Mouse (Mus musculus): ENCODE measurements around the gene Sun3. TPM values are rescaled to one million over a fixed set of nuclear protein-coding genes. Genes with fewer than 3 reads are reported as not detected.

Sun3 gene
- total and polyA plus RNA-seq, 3 experiments, result not detected

- TF ChIP-seq SMC3 (IDR thresholded peaks at IDR 0.05; ENCODE audit: low read depth, low read length), result no peak
- TF ChIP-seq GABPA (IDR thresholded peaks at IDR 0.05; ENCODE audit: low read depth, low read length), result no peak
- peak; percentile 90 for TF ChIP-seq MAX (IDR thresholded peaks at IDR 0.05; ENCODE audit: low read length)
- no peak for TF ChIP-seq GATA1 (IDR thresholded peaks at IDR 0.05; ENCODE audit: low read depth, low read length)
- peak; percentile 89 for TF ChIP-seq TBP (IDR thresholded peaks at IDR 0.05; ENCODE audit: low read depth, low read length)
- peak; percentile 90; the same call in 1 of the 2 replicates for TF ChIP-seq E2F4 (IDR thresholded peaks at IDR 0.05; ENCODE audit: borderline replicate concordance, low read depth, low read length)
- peak; percentile 85 for TF ChIP-seq TCF12 (IDR thresholded peaks at IDR 0.05; ENCODE audit: low read depth, low read length)
- no peak for TF ChIP-seq TAL1 (IDR thresholded peaks at IDR 0.05; ENCODE audit: low read length)
- TF ChIP-seq JUND (IDR thresholded peaks at IDR 0.05; ENCODE audit: low read depth, low read length), result no peak
- no peak for TF ChIP-seq NRF1 (IDR thresholded peaks at IDR 0.05; ENCODE audit: insufficient read depth, low read depth, low read length, poor library complexity, severe bottlenecking)
These were observed 37.9 kb downstream of the Sun3 start, which contains the start of gene Hus1 (continued) for GRCm38 (mm10) chr11:9010853-9011339.

- Histone ChIP-seq H3K27me3 (ENCODE audit: control insufficient read depth in 1 of 2, insufficient read depth in 2 of 2, low read length in 2 of 2) (no peaks in the 10 kb centered on the region; a peak in 1 of 4 replicates), H3K79me2 (ENCODE audit: control insufficient read depth, insufficient read depth, low read length, poor library complexity) (peaks cover 21% of the 10 kb centered on the region), H3K36me3 (ENCODE audit: control insufficient read depth in 1 of 2, insufficient read depth in 2 of 2, low read length in 2 of 2) (peaks cover 12 to 20% of the 10 kb centered on the region in 2 experiments), H3K9ac (ENCODE audit: control insufficient read depth, low read depth, low read length, poor library complexity, severe bottlenecking) (peak overlapping the region; percentile 86), H3K9me3 (replicated peaks; ENCODE audit: insufficient read depth, low read length) (no peaks in the 10 kb centered on the region), H3K4me1 (ENCODE audit: control insufficient read depth in 1 of 2, insufficient read depth in 2 of 2, low read length in 2 of 2) (peaks cover 5 to 9% of the 10 kb centered on the region in 2 experiments; a peak in 3 of 4 replicates), H3K27ac (ENCODE audit: control insufficient read depth, low read depth, low read length) (peak overlapping the region; percentile 86), H3K4me3 (ENCODE audit: control insufficient read depth in 1 of 2, insufficient read depth in 1 of 2, low read depth in 2 of 2, low read length in 2 of 2) (peak overlapping the region; percentile 76 to 87)
- TF ChIP-seq USF1 (IDR thresholded peaks at IDR 0.05; ENCODE audit: low read depth, low read length) (no peak), ETS1 (IDR thresholded peaks at IDR 0.05; ENCODE audit: low read depth, low read length) (no peak), TAL1 (IDR thresholded peaks at IDR 0.05; ENCODE audit: low read length) (no peak), MXI1 (IDR thresholded peaks at IDR 0.05; ENCODE audit: low read depth, low read length) (0 out of 2 replicates have a peak, but pooled peaks have one; percentile 17)
- peak; percentile 83 for DNase-seq (ENCODE audit: low read depth, low spot score)
These were observed 38.4 kb downstream of the Sun3 start for GRCm38 (mm10) chr11:9010416-9010815.

GRCm38 (mm10) chr11:9008761-9009160 is 40.0 kb downstream of the Sun3 start:
- Histone ChIP-seq H3K9me3 (replicated peaks; ENCODE audit: insufficient read depth, low read length) (no peaks in the 10 kb centered on the region), H3K27me3 (ENCODE audit: control insufficient read depth in 1 of 2, insufficient read depth in 2 of 2, low read length in 2 of 2) (no peaks in the 10 kb centered on the region), H3K79me2 (ENCODE audit: control insufficient read depth, insufficient read depth, low read length, poor library complexity) (peaks cover 21% of the 10 kb centered on the region), H3K27ac (ENCODE audit: control insufficient read depth, low read depth, low read length) (no peak overlapping the region), H3K4me1 (ENCODE audit: control insufficient read depth in 1 of 2, insufficient read depth in 2 of 2, low read length in 2 of 2) (peaks cover 5 to 9% of the 10 kb centered on the region in 2 experiments; a peak in 3 of 4 replicates), H3K9ac (ENCODE audit: control insufficient read depth, low read depth, low read length, poor library complexity, severe bottlenecking) (no peak overlapping the region), H3K36me3 (ENCODE audit: control insufficient read depth in 1 of 2, insufficient read depth in 2 of 2, low read length in 2 of 2) (peaks cover 20 to 21% of the 10 kb centered on the region in 2 experiments), H3K4me3 (ENCODE audit: control insufficient read depth in 1 of 2, insufficient read depth in 1 of 2, low read depth in 2 of 2, low read length in 2 of 2) (no peak overlapping the region)
- TF ChIP-seq MAX (IDR thresholded peaks at IDR 0.05; ENCODE audit: low read length), result no peak
- no peak for DNase-seq (ENCODE audit: low read depth, low spot score)

Measured in MEL (cell line).